Mouse (Mus musculus) cerebellum, adult 2 months (tissue): ENCODE measurements around the gene Irgq.

Experiments
- CTCF ChIP-seq: fragments of 200-500 bp; IDR thresholded peaks from 2 replicates; pipeline ENCODE4 v1.5.1; 2011; ENCODE audit warnings: low read depth, mild to moderate bottlenecking, control low read depth, low read length, moderate library complexity, borderline replicate concordance; ENCODE audit not compliant: insufficient read depth
- POLR2A ChIP-seq: fragments of 200-500 bp; IDR thresholded peaks from 2 replicates; pipeline ENCODE4 v1.6.1; 2011; ENCODE audit warnings: low read length, control low read depth, borderline replicate concordance; ENCODE audit not compliant: insufficient read depth

GRCm38 (mm10) chr7:24517654-24518053 is 12.8 kb upstream of the Irgq start:
- TF ChIP-seq POLR2A (no peak), CTCF (no peak)
